Comparison of ENCODE assay signal across 10 mouse cellular contexts in genomic region chr3:92902992-92903391, GRCm38 (mm10). TPM values are rescaled to one million over a fixed set of nuclear protein-coding genes. Genes with fewer than 3 reads are reported as not detected.
DNase-seq lines count a peak whose midpoint lies in the region; ATAC-seq and TF ChIP-seq lines count a peak whose summit lies in the region.
"Had no signal": no experiment of that assay in that cellular context is flagged by ENCODE, and none has a peak within 500 bp of the region (broad histone marks: within the 10 kb centered on the region; RNA-seq: fewer than 3 reads in every experiment).

No protein-coding gene starts in this region.

- H3K9me3 ChIP-seq in liver, embryonic 11.5 days (ENCODE audit: control insufficient read depth, low read length): no peaks in the 10 kb centered on the region
- no peaks in the 10 kb centered on the region for H3K9me3 ChIP-seq in neural tube, embryonic 11.5 days (ENCODE audit: control insufficient read depth, low read length)

- no peak overlapping the region for H3K4me2 ChIP-seq in liver, embryonic 11.5 days
- H3K4me2 ChIP-seq in neural tube, embryonic 11.5 days (ENCODE audit: low read depth): no peak overlapping the region

- no peaks in the 10 kb centered on the region for H3K36me3 ChIP-seq in liver, adult 2 months (ENCODE audit: control insufficient read depth, insufficient read depth, low read length)
- H3K36me3 ChIP-seq in liver, embryonic 11.5 days (ENCODE audit: control insufficient read depth, insufficient read depth, low read length): no peaks in the 10 kb centered on the region
- no peaks in the 10 kb centered on the region for H3K36me3 ChIP-seq in neural tube, embryonic 11.5 days (ENCODE audit: control insufficient read depth, insufficient read depth, low read length)

- ATAC-seq in liver, embryonic 11.5 days (replicated peaks; ENCODE audit: low FRiP score): no peak
- ATAC-seq in neural tube, embryonic 11.5 days (ENCODE audit: insufficient read depth, low FRiP score, low TSS enrichment): peak; percentile 48; the same call in 1 of the 2 replicates

- no peaks in the 10 kb centered on the region for H3K4me1 ChIP-seq in liver, adult 2 months (ENCODE audit: control insufficient read depth, insufficient read depth, low read length)
- no peaks in the 10 kb centered on the region for H3K4me1 ChIP-seq in liver, embryonic 11.5 days (replicated peaks; ENCODE audit: control insufficient read depth, insufficient read depth, low read length)
- no peaks in the 10 kb centered on the region for H3K4me1 ChIP-seq in neural tube, embryonic 11.5 days (ENCODE audit: control insufficient read depth, insufficient read depth, low read length)

- no peak overlapping the region for H3K4me3 ChIP-seq in liver, adult 2 months (ENCODE audit: insufficient read depth, low read depth, low read length)
- no peak overlapping the region for H3K4me3 ChIP-seq in liver, embryonic 11.5 days (ENCODE audit: low read depth, low read length)
- no peak overlapping the region for H3K4me3 ChIP-seq in neural tube, embryonic 11.5 days (ENCODE audit: low read depth, low read length)

- no peak overlapping the region for H3K27ac ChIP-seq in liver, adult 2 months (replicated peaks; ENCODE audit: insufficient read depth, low read depth, low read length)
- no peak overlapping the region for H3K27ac ChIP-seq in liver, embryonic 11.5 days (ENCODE audit: low read depth, low read length)
- H3K27ac ChIP-seq in neural tube, embryonic 11.5 days (ENCODE audit: low read depth, low read length): no peak overlapping the region

- peak; percentile 27 to 45 for DNase-seq in adrenal gland, adult 18-20 months (ENCODE audit: low spot score in 2 of 2)
- DNase-seq in adrenal gland, postnatal 4 days (ENCODE audit: low spot score in 2 of 2): no peak
- no peak for DNase-seq in liver, adult 2 months (ENCODE audit: extremely low read depth, low read depth, low spot score)
- no peak for DNase-seq in liver, embryonic 11.5 days (ENCODE audit: low spot score)
- DNase-seq in brain, embryonic 14.5 days (ENCODE audit: low read depth): peak; percentile 20
- DNase-seq in kidney, postnatal 4 days: peak; percentile 62 to 64
- peak; percentile 34 for DNase-seq in neural tube, embryonic 11.5 days (ENCODE audit: low spot score)
- DNase-seq in gastrocnemius, postnatal 36 days: no peak

- intact Hi-C loops in gastrocnemius, postnatal 36 days (cut with DNase I): no loop called here

- no peak overlapping the region for H3K9ac ChIP-seq in liver, adult 2 months (ENCODE audit: low read depth, low read length)
- H3K9ac ChIP-seq in liver, embryonic 11.5 days (ENCODE audit: low read depth, low read length): no peak overlapping the region
- H3K9ac ChIP-seq in neural tube, embryonic 11.5 days (ENCODE audit: low read length): no peak overlapping the region

- WGBS in liver, adult 2 months: 19% methylated on average over 3 of the region's 3 CpGs
- 24% methylated on average over 3 of the region's 3 CpGs for WGBS in liver, embryonic 11.5 days
- WGBS in neural tube, embryonic 11.5 days: 29% methylated on average over 3 of the region's 3 CpGs

- peaks cover 4% of the 10 kb centered on the region; the same call in 1 of the 2 replicates for H3K27me3 ChIP-seq in liver, adult 2 months (ENCODE audit: control insufficient read depth, insufficient read depth, low read length)
- H3K27me3 ChIP-seq in liver, embryonic 11.5 days (replicated peaks; ENCODE audit: control insufficient read depth, insufficient read depth, low read length): no peaks in the 10 kb centered on the region
- H3K27me3 ChIP-seq in neural tube, embryonic 11.5 days (ENCODE audit: control insufficient read depth, insufficient read depth, low read length): no peaks in the 10 kb centered on the region

- TF ChIP-seq POLR2A in liver, adult 2 months (IDR thresholded peaks at IDR 0.05; ENCODE audit: extremely low read depth, insufficient read depth, low read length): no peak
- TF ChIP-seq POLR2A in brain, embryonic 14.5 days (IDR thresholded peaks at IDR 0.05; ENCODE audit: borderline replicate concordance, extremely low read depth, insufficient read depth, insufficient read length, poor library complexity, severe bottlenecking): no peak

- no peaks in the 10 kb centered on the region for H3K79me2 ChIP-seq in liver, adult 2 months (ENCODE audit: control insufficient read depth, insufficient read depth, low read length)

- TF ChIP-seq CTCF in liver, adult 2 months (IDR thresholded peaks at IDR 0.05; ENCODE audit: low read depth, low read length): peak; percentile 49; the same call in 1 of the 2 replicates
- peak; percentile 56; the same call in 1 of the 2 replicates for TF ChIP-seq CTCF in brain, embryonic 14.5 days (IDR thresholded peaks at IDR 0.05; ENCODE audit: borderline replicate concordance, extremely low read depth, insufficient read depth, insufficient read length)

RNA-seq across cellular contexts. Expression of gene Lce3a, which starts 23.0 kb away (rescaled TPM):
- not detected for total RNA-seq in adrenal gland, adult 18-20 months (2021)
- total RNA-seq in adrenal gland, postnatal 4 days (2021): not detected
- not detected in 2 replicates for total RNA-seq in liver, adult 2 months (2014; rRNA removed)
- polyA plus RNA-seq in liver, adult 2 months (2012; rRNA removed): not detected in 2 replicates
- not detected in 2 replicates for polyA plus RNA-seq in liver, embryonic 11.5 days (2014; fragmentation: Nextera tagmentation; extraction: Ambion mirVana)
- not detected in 2 replicates for polyA plus RNA-seq in brain, embryonic 14.5 days (2012; rRNA removed)
- polyA plus RNA-seq in neural tube, embryonic 11.5 days (2014; fragmentation: Nextera tagmentation; extraction: Ambion mirVana): not detected in 2 replicates
- total RNA-seq in gastrocnemius, postnatal 36 days (2021): not detected
- polyA plus RNA-seq: frontal cortex, adult 2 months had no signal

RNA-seq across cellular contexts. Expression of gene Lce3b, which starts 29.8 kb away (rescaled TPM):
- not detected for total RNA-seq in adrenal gland, adult 18-20 months (2021)
- total RNA-seq in adrenal gland, postnatal 4 days (2021): not detected
- total RNA-seq in liver, adult 2 months (2014; rRNA removed): not detected in 2 replicates
- not detected in 2 replicates for polyA plus RNA-seq in liver, adult 2 months (2012; rRNA removed)
- not detected in 2 replicates for polyA plus RNA-seq in liver, embryonic 11.5 days (2014; fragmentation: Nextera tagmentation; extraction: Ambion mirVana)
- not detected in 2 replicates for polyA plus RNA-seq in brain, embryonic 14.5 days (2012; rRNA removed)
- not detected in 2 replicates for polyA plus RNA-seq in neural tube, embryonic 11.5 days (2014; fragmentation: Nextera tagmentation; extraction: Ambion mirVana)
- total RNA-seq in gastrocnemius, postnatal 36 days (2021): not detected
- polyA plus RNA-seq: frontal cortex, adult 2 months had no signal

RNA-seq across cellular contexts. Expression of gene 2310050C09Rik, which starts 33.0 kb away (rescaled TPM):
- not detected for total RNA-seq in adrenal gland, adult 18-20 months (2021)
- total RNA-seq in adrenal gland, postnatal 4 days (2021): not detected
- not detected in 2 replicates for total RNA-seq in liver, adult 2 months (2014; rRNA removed)
- polyA plus RNA-seq in liver, adult 2 months (2012; rRNA removed): not detected in 2 replicates
- not detected in 2 replicates for polyA plus RNA-seq in liver, embryonic 11.5 days (2014; fragmentation: Nextera tagmentation; extraction: Ambion mirVana)
- not detected in 2 replicates for polyA plus RNA-seq in brain, embryonic 14.5 days (2012; rRNA removed)
- polyA plus RNA-seq in neural tube, embryonic 11.5 days (2014; fragmentation: Nextera tagmentation; extraction: Ambion mirVana): not detected in 2 replicates
- not detected for total RNA-seq in gastrocnemius, postnatal 36 days (2021)
- polyA plus RNA-seq: frontal cortex, adult 2 months; stomach, embryonic 16.5 days had no signal

RNA-seq across cellular contexts. Expression of gene Lce3c, which starts 41.3 kb away (rescaled TPM):
- total RNA-seq in adrenal gland, adult 18-20 months (2021): not detected
- total RNA-seq in adrenal gland, postnatal 4 days (2021): not detected
- total RNA-seq in liver, adult 2 months (2014; rRNA removed): not detected in 2 replicates
- not detected in 2 replicates for polyA plus RNA-seq in liver, adult 2 months (2012; rRNA removed)
- not detected in 2 replicates for polyA plus RNA-seq in liver, embryonic 11.5 days (2014; fragmentation: Nextera tagmentation; extraction: Ambion mirVana)
- polyA plus RNA-seq in brain, embryonic 14.5 days (2012; rRNA removed): not detected in 2 replicates
- polyA plus RNA-seq in neural tube, embryonic 11.5 days (2014; fragmentation: Nextera tagmentation; extraction: Ambion mirVana): not detected in 2 replicates
- not detected for total RNA-seq in gastrocnemius, postnatal 36 days (2021)
- polyA plus RNA-seq: frontal cortex, adult 2 months had no signal

RNA-seq across cellular contexts. Expression of gene Lce1l, which starts 51.9 kb away (rescaled TPM):
- total RNA-seq in adrenal gland, adult 18-20 months (2021): not detected
- total RNA-seq in adrenal gland, postnatal 4 days (2021): not detected
- total RNA-seq in liver, adult 2 months (2014; rRNA removed): not detected in 2 replicates
- not detected in 2 replicates for polyA plus RNA-seq in liver, adult 2 months (2012; rRNA removed)
- not detected in 2 replicates for polyA plus RNA-seq in liver, embryonic 11.5 days (2014; fragmentation: Nextera tagmentation; extraction: Ambion mirVana)
- polyA plus RNA-seq in brain, embryonic 14.5 days (2012; rRNA removed): not detected in 2 replicates
- polyA plus RNA-seq in neural tube, embryonic 11.5 days (2014; fragmentation: Nextera tagmentation; extraction: Ambion mirVana): not detected in 2 replicates
- not detected for total RNA-seq in gastrocnemius, postnatal 36 days (2021)
- polyA plus RNA-seq: frontal cortex, adult 2 months; stomach, embryonic 16.5 days had no signal

Comparison
In these comparisons a context has a peak if more than half of its experiments do, and no peak if none do; other contexts are left out.
1. DNase-seq: peak in adrenal gland, adult 18-20 months (2 of 2), brain, embryonic 14.5 days (single experiment), kidney, postnatal 4 days (2 of 2) and neural tube, embryonic 11.5 days (single experiment); none in adrenal gland, postnatal 4 days (0 of 2), liver, adult 2 months (single experiment), liver, embryonic 11.5 days (single experiment) and gastrocnemius, postnatal 36 days (0 of 2).